9 mouse cellular contexts compared by ENCODE assay signal in genomic region chr9:124033345-124033744, GRCm38 (mm10). TPM values are rescaled to one million over a fixed set of nuclear protein-coding genes. Genes with fewer than 3 reads are reported as not detected.
DNase-seq lines count a peak whose midpoint lies in the region; ATAC-seq and TF ChIP-seq lines count a peak whose summit lies in the region.
"Had no signal": no experiment of that assay in that cellular context is flagged by ENCODE, and none has a peak within 500 bp of the region (broad histone marks: within the 10 kb centered on the region; RNA-seq: fewer than 3 reads in every experiment).

No protein-coding gene starts in this region.

- no peak overlapping the region for H3K27ac ChIP-seq in spleen, adult 2 months (ENCODE audit: insufficient read depth, low read length)
- no peak overlapping the region for H3K27ac ChIP-seq in kidney, embryonic 16.5 days (ENCODE audit: low read length)

- no peaks in the 10 kb centered on the region for H3K9me3 ChIP-seq in kidney, embryonic 16.5 days (ENCODE audit: low read length)

- no peaks in the 10 kb centered on the region for H3K36me3 ChIP-seq in spleen, adult 2 months (ENCODE audit: control insufficient read depth, insufficient read depth, low read length)
- no peaks in the 10 kb centered on the region for H3K36me3 ChIP-seq in kidney, embryonic 16.5 days (ENCODE audit: insufficient read depth, low read length)

- WGBS in spleen, adult 2 months: 79% methylated on average over 1 of the region's 1 CpGs
- WGBS in kidney, embryonic 16.5 days: 43% methylated on average over 1 of the region's 1 CpGs

- H3K27me3 ChIP-seq in spleen, adult 2 months (ENCODE audit: control insufficient read depth, insufficient read depth, low read length): no peaks in the 10 kb centered on the region
- no peaks in the 10 kb centered on the region for H3K27me3 ChIP-seq in kidney, embryonic 16.5 days (ENCODE audit: insufficient read depth, low read length)

- peak; percentile 44; the same call in 1 of the 2 replicates for TF ChIP-seq CTCF in spleen, adult 2 months (IDR thresholded peaks at IDR 0.05; ENCODE audit: extremely low read depth, insufficient read depth, insufficient read length, insufficient replicate concordance)

- TF ChIP-seq POLR2A in spleen, adult 2 months (IDR thresholded peaks at IDR 0.05; ENCODE audit: low read depth, low read length): no peak

- H3K4me1 ChIP-seq in spleen, adult 2 months (ENCODE audit: control insufficient read depth, insufficient read depth, insufficient read length): peaks cover 4% of the 10 kb centered on the region; the same call in 1 of the 2 replicates
- H3K4me1 ChIP-seq in kidney, embryonic 16.5 days (ENCODE audit: insufficient read depth, low read length): 0 out of 2 replicates have a peak, but pooled peaks cover 10% of the 10 kb centered on the region

- H3K9ac ChIP-seq in kidney, embryonic 16.5 days (replicated peaks; ENCODE audit: low read length): no peak overlapping the region

- peak; percentile 19 for DNase-seq in adrenal gland, postnatal 14 days
- DNase-seq in adrenal gland, adult 2 months: no peak
- peak; percentile 10 to 29 for DNase-seq in spleen, adult 2 months (ENCODE audit: low read depth in 1 of 2, low spot score in 2 of 2)
- DNase-seq in spleen, adult 12 weeks (ENCODE audit: low spot score): no peak
- DNase-seq in mesoderm, embryonic 11.5 days (ENCODE audit: low read depth, low spot score): peak; percentile 43
- DNase-seq in layer of hippocampus, postnatal 25 days (ENCODE audit: extremely low spot score in 1 of 2, low spot score in 1 of 2): no peak
- no peak for DNase-seq in left cerebral cortex, adult 18-20 months (ENCODE audit: low spot score in 2 of 2)

- H3K4me2 ChIP-seq in kidney, embryonic 16.5 days (replicated peaks; ENCODE audit: low read depth, low read length): no peak overlapping the region

- ATAC-seq in kidney, embryonic 16.5 days (ENCODE audit: low FRiP score, low TSS enrichment): peak; percentile 42; the same call in 1 of the 2 replicates

- no peak overlapping the region for H3K4me3 ChIP-seq in spleen, adult 2 months (ENCODE audit: extremely low read depth, insufficient read depth, insufficient read length)
- H3K4me3 ChIP-seq in kidney, embryonic 16.5 days (ENCODE audit: low read length): no peak overlapping the region

RNA-seq across cellular contexts. Expression of gene Ccr3, which starts 11.6 kb away (rescaled TPM):
- total RNA-seq in adrenal gland, postnatal 14 days (2021): 0.33 TPM in 1 of 2 replicates, not detected in the other
- not detected for total RNA-seq in adrenal gland, adult 2 months (2021)
- not detected in 2 replicates for polyA plus RNA-seq in adrenal gland, adult 2 months (2012; rRNA removed)
- polyA plus RNA-seq in spleen, adult 2 months (2012; rRNA removed): 4.3 and 6.2 TPM in 2 replicates
- polyA plus RNA-seq in kidney, embryonic 16.5 days (2015; fragmentation: Nextera tagmentation; extraction: Ambion mirVana): not detected in 2 replicates
- not detected for total RNA-seq in layer of hippocampus, postnatal 25 days (2021)
- total RNA-seq in left cerebral cortex, adult 18-20 months (2021): not detected

RNA-seq across cellular contexts. Expression of gene Ccr1l1, which starts 55.1 kb away (rescaled TPM):
- not detected in 2 replicates for total RNA-seq in adrenal gland, postnatal 14 days (2021)
- total RNA-seq in adrenal gland, adult 2 months (2021): not detected
- polyA plus RNA-seq in adrenal gland, adult 2 months (2012; rRNA removed): not detected in 2 replicates
- polyA plus RNA-seq in spleen, adult 2 months (2012; rRNA removed): 0.41 and 0.53 TPM in 2 replicates
- not detected in 2 replicates for polyA plus RNA-seq in kidney, embryonic 16.5 days (2015; fragmentation: Nextera tagmentation; extraction: Ambion mirVana)
- total RNA-seq in layer of hippocampus, postnatal 25 days (2021): not detected
- total RNA-seq in left cerebral cortex, adult 18-20 months (2021): not detected
- polyA plus RNA-seq: heart, embryonic 16.5 days had no signal

Comparison
In these comparisons a context has a peak if more than half of its experiments do, and no peak if none do; other contexts are left out.
1. DNase-seq: peak in adrenal gland, postnatal 14 days (single experiment), spleen, adult 2 months (2 of 2) and mesoderm, embryonic 11.5 days (single experiment); none in adrenal gland, adult 2 months (single experiment), spleen, adult 12 weeks (single experiment), layer of hippocampus, postnatal 25 days (0 of 2) and left cerebral cortex, adult 18-20 months (0 of 2).